Mouse (Mus musculus) myocyte (in vitro differentiated cells): ENCODE data around the gene Rita1.

Experiments
- MYOD1 ChIP-seq, 3 experiments: IDR thresholded peaks; one replicate each; pipeline ENCODE4 v1.6.1; 2011; ENCODE audit warnings: control low read depth in 2 of 3, low read depth in 2 of 3, mild to moderate bottlenecking in 2 of 3, moderate library complexity in 1 of 3; ENCODE audit not compliant: insufficient read length in 2 of 3, control insufficient read depth in 1 of 3
- POLR2A ChIP-seq: IDR thresholded peaks from one replicate; pipeline ENCODE4 v1.6.1; 2011; ENCODE audit warnings: low read depth, mild to moderate bottlenecking, control low read depth, moderate library complexity; ENCODE audit not compliant: insufficient read length
- POLR2AphosphoS2 ChIP-seq: IDR thresholded peaks from one replicate; pipeline ENCODE4 v1.6.1; 2011; ENCODE audit warnings: low read depth, control low read depth; ENCODE audit not compliant: insufficient read length

GRCm38 (mm10) chr5:120555871-120556270 is 56.5 kb downstream of the Rita1 start:
- peak; percentile 31 for TF ChIP-seq POLR2A
- TF ChIP-seq POLR2AphosphoS2 = no peak
- no peak for TF ChIP-seq MYOD1 (IDR thresholded peaks at IDR 0.05; ENCODE audit: control insufficient read depth in 1 of 3, insufficient read length in 2 of 3, low read depth in 2 of 3)
